Mouse (Mus musculus): ENCODE measurements around the gene Gm10376.
"Not testable (repeated sequence)": the region's sequence is repeated elsewhere in the genome, so short reads cannot be mapped to it uniquely, and the experiment has no call there.

Gene Gm10376

DNA sequence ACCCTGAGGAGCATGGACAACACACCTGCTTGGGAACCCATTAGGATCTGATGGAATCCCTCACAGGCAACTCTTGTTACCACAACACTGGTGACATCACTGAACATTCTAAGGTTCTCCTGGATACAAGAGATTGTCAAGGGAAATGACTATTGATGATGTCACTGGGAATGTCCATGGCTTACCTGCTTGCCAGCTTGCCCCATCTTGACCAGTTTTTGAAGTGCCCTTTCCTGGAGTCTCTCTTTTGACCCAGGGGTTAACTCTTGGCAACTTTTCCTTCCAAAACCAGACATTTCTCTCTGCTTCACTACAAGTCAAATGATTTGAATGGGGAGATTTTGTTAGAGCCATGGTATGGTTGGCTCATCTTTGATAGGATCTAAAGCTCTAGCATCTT lies at the start of gene Gm10376:
TSS of gene Gm10376 (minus strand) at position 101 of the 400 bp plus-strand sequence.
- DNase-seq: not testable (repeated sequence)

- not testable (repeated sequence) for DNase-seq
Observed at GRCm38 (mm10) chr14:43060179-43060578, 44.8 kb upstream of the Gm10376 start.

GRCm38 (mm10) chr14:43058063-43058462 lies 42.6 kb upstream of the Gm10376 start:
- DNase-seq: not testable (repeated sequence)

GRCm38 (mm10) chr14:42993524-42993923 lies 21.9 kb downstream of the Gm10376 start, which contains the start of gene Gm8082:
TSS of gene Gm8082 (minus strand) at chr14:42993624.
- not testable (repeated sequence) for DNase-seq

Data from kidney, adult 11 months (tissue).